Mouse (Mus musculus): Measurements from ENCODE around the gene E2f8. TPM values are rescaled to one million over a fixed set of nuclear protein-coding genes. Genes with fewer than 3 reads are reported as not detected.

The E2f8 gene
- polyA plus RNA-seq, 1 experiment from 2014 or later = 23.0 TPM

GRCm38 (mm10) chr7:48853496-48853895 lies 27.9 kb downstream of the E2f8 start:
- peak overlapping the region; percentile 83 for H3K27ac ChIP-seq (ENCODE audit: poor library complexity, severe bottlenecking)
- H3K4me2 ChIP-seq = peak overlapping the region; percentile 25; the same call in 1 of the 2 replicates
- H3K36me3 ChIP-seq = no peaks in the 10 kb centered on the region
- peak; percentile 69 for ATAC-seq (ENCODE audit: insufficient number of reproducible peaks, low FRiP score)
- H3K9me3 ChIP-seq (replicated peaks) = no peaks in the 10 kb centered on the region
- H3K4me3 ChIP-seq = no peak overlapping the region
- peaks cover 36% of the 10 kb centered on the region for H3K4me1 ChIP-seq (replicated peaks)
- WGBS = 32% methylated on average over 13 of the region's 13 CpGs
- H3K27me3 ChIP-seq (replicated peaks) = no peaks in the 10 kb centered on the region
- no peak overlapping the region for H3K9ac ChIP-seq

GRCm38 (mm10) chr7:48851529-48852104 lies 29.8 kb downstream of the E2f8 start:
- Histone ChIP-seq H3K9me3 (replicated peaks) (no peaks in the 10 kb centered on the region), H3K27ac (ENCODE audit: poor library complexity, severe bottlenecking) (peak overlapping the region; percentile 43; the same call in 1 of the 2 replicates), H3K4me1 (replicated peaks) (peaks cover 38% of the 10 kb centered on the region), H3K27me3 (replicated peaks) (no peaks in the 10 kb centered on the region), H3K4me3 (no peak overlapping the region), H3K9ac (no peak overlapping the region), H3K4me2 (no peak overlapping the region), H3K36me3 (no peaks in the 10 kb centered on the region)
- WGBS = 76% methylated on average over 6 of the region's 6 CpGs
- ATAC-seq (ENCODE audit: insufficient number of reproducible peaks, low FRiP score) = no peak

- Histone ChIP-seq H3K27ac (ENCODE audit: poor library complexity, severe bottlenecking) (peak within 1 kb of the TSS; percentile 91), H3K4me1 (replicated peaks) (peaks cover 47% of the 10 kb centered on the region), H3K9me3 (replicated peaks) (no peaks in the 10 kb centered on the region), H3K9ac (peak within 1 kb of the TSS; percentile 80), H3K4me3 (peak within 1 kb of the TSS; percentile 56), H3K27me3 (replicated peaks) (no peaks in the 10 kb centered on the region), H3K4me2 (peak within 1 kb of the TSS; percentile 77), H3K36me3 (peaks cover 4% of the 10 kb centered on the region; the same call in 1 of the 2 replicates)
- WGBS = 21% methylated on average over 11 of the region's 11 CpGs
- peak; percentile 79 for ATAC-seq (ENCODE audit: insufficient number of reproducible peaks, low FRiP score)
Observed at GRCm38 (mm10) chr7:48847820-48848650, 33.4 kb downstream of the E2f8 start, which contains the start of gene Csrp3. Gene Csrp3 (minus strand): TSS chr7:48848033.

- Histone ChIP-seq H3K27me3 (replicated peaks) (no peaks in the 10 kb centered on the region), H3K4me1 (replicated peaks) (peaks cover 52% of the 10 kb centered on the region), H3K9me3 (replicated peaks) (no peaks in the 10 kb centered on the region), H3K36me3 (peaks cover 4% of the 10 kb centered on the region; the same call in 1 of the 2 replicates), H3K9ac (peak overlapping the region; percentile 80), H3K27ac (ENCODE audit: poor library complexity, severe bottlenecking) (peak overlapping the region; percentile 91), H3K4me3 (peak overlapping the region; percentile 56), H3K4me2 (peak overlapping the region; percentile 77)
- 0 out of 2 replicates have a peak, but pooled peaks have one; percentile 40 for ATAC-seq (ENCODE audit: insufficient number of reproducible peaks, low FRiP score)
- 43% methylated on average over 6 of the region's 6 CpGs for WGBS
Observed at GRCm38 (mm10) chr7:48846755-48847154, 34.6 kb downstream of the E2f8 start.

- Histone ChIP-seq H3K9ac (peak overlapping the region; percentile 80), H3K27me3 (replicated peaks) (no peaks in the 10 kb centered on the region), H3K4me1 (replicated peaks) (peaks cover 54% of the 10 kb centered on the region), H3K27ac (ENCODE audit: poor library complexity, severe bottlenecking) (peak overlapping the region; percentile 91), H3K4me2 (peak overlapping the region; percentile 77), H3K9me3 (replicated peaks) (no peaks in the 10 kb centered on the region), H3K4me3 (peak overlapping the region; percentile 56), H3K36me3 (peaks cover 4% of the 10 kb centered on the region; the same call in 1 of the 2 replicates)
- no peak for ATAC-seq (ENCODE audit: insufficient number of reproducible peaks, low FRiP score)
- 48% methylated on average over 12 of the region's 12 CpGs for WGBS
Observed at GRCm38 (mm10) chr7:48845213-48845973, 36.0 kb downstream of the E2f8 start.

GRCm38 (mm10) chr7:48843541-48843940 lies 37.9 kb downstream of the E2f8 start:
- no peak overlapping the region for H3K4me3 ChIP-seq
- ATAC-seq (ENCODE audit: insufficient number of reproducible peaks, low FRiP score) = no peak

GRCm38 (mm10) chr7:48842353-48842752 lies 39.0 kb downstream of the E2f8 start:
- Histone ChIP-seq H3K9ac (no peak overlapping the region), H3K4me2 (peak overlapping the region; percentile 40), H3K4me3 (no peak overlapping the region), H3K4me1 (replicated peaks) (peaks cover 69% of the 10 kb centered on the region), H3K36me3 (peaks cover 22% of the 10 kb centered on the region), H3K9me3 (replicated peaks) (no peaks in the 10 kb centered on the region), H3K27me3 (replicated peaks) (no peaks in the 10 kb centered on the region), H3K27ac (ENCODE audit: poor library complexity, severe bottlenecking) (peak overlapping the region; percentile 68)
- 26% methylated on average over 3 of the region's 3 CpGs for WGBS
- no peak for ATAC-seq (ENCODE audit: insufficient number of reproducible peaks, low FRiP score)

More at GRCm38 (mm10) chr7:48843541-48843940, 37.9 kb downstream of the E2f8 start:
- Histone ChIP-seq H3K9ac (0 out of 2 replicates have a peak overlapping the region, but pooled peaks have one; percentile 18), H3K4me2 (peak overlapping the region; percentile 77), H3K27me3 (replicated peaks) (no peaks in the 10 kb centered on the region), H3K36me3 (peaks cover 13% of the 10 kb centered on the region), H3K27ac (ENCODE audit: poor library complexity, severe bottlenecking) (peak overlapping the region; percentile 68), H3K9me3 (replicated peaks) (no peaks in the 10 kb centered on the region), H3K4me1 (replicated peaks) (peaks cover 68% of the 10 kb centered on the region)
- WGBS = 80% methylated on average over 5 of the region's 5 CpGs

- Histone ChIP-seq H3K27ac (ENCODE audit: poor library complexity, severe bottlenecking) (peak overlapping the region; percentile 68), H3K4me3 (no peak overlapping the region), H3K4me2 (no peak overlapping the region), H3K27me3 (replicated peaks) (no peaks in the 10 kb centered on the region), H3K4me1 (replicated peaks) (peaks cover 69% of the 10 kb centered on the region), H3K9ac (no peak overlapping the region), H3K36me3 (peaks cover 28% of the 10 kb centered on the region), H3K9me3 (replicated peaks) (no peaks in the 10 kb centered on the region)
- WGBS = 61% methylated on average over 4 of the region's 4 CpGs
- no peak for ATAC-seq (ENCODE audit: insufficient number of reproducible peaks, low FRiP score)
Observed at GRCm38 (mm10) chr7:48841538-48841937, 39.9 kb downstream of the E2f8 start.

GRCm38 (mm10) chr7:48840545-48840944 lies 40.9 kb downstream of the E2f8 start:
- Histone ChIP-seq H3K9me3 (replicated peaks) (no peaks in the 10 kb centered on the region), H3K9ac (peak overlapping the region; percentile 43; the same call in 1 of the 2 replicates), H3K4me2 (peak overlapping the region; percentile 28), H3K4me1 (replicated peaks) (peaks cover 69% of the 10 kb centered on the region), H3K36me3 (peaks cover 34% of the 10 kb centered on the region), H3K4me3 (no peak overlapping the region), H3K27me3 (replicated peaks) (no peaks in the 10 kb centered on the region), H3K27ac (ENCODE audit: poor library complexity, severe bottlenecking) (peak overlapping the region; percentile 84)
- ATAC-seq (ENCODE audit: insufficient number of reproducible peaks, low FRiP score) = no peak
- whole genome bisulfite sequencing = 39% methylated on average over 2 of the region's 2 CpGs

- WGBS = 70% methylated on average over 2 of the region's 2 CpGs
- Histone ChIP-seq H3K27ac (ENCODE audit: poor library complexity, severe bottlenecking) (peak overlapping the region; percentile 84; the same call in 1 of the 2 replicates), H3K4me2 (no peak overlapping the region), H3K36me3 (peaks cover 51% of the 10 kb centered on the region), H3K4me1 (replicated peaks) (peaks cover 70% of the 10 kb centered on the region), H3K4me3 (no peak overlapping the region), H3K9ac (peak overlapping the region; percentile 40; the same call in 1 of the 2 replicates), H3K9me3 (replicated peaks) (no peaks in the 10 kb centered on the region), H3K27me3 (replicated peaks) (no peaks in the 10 kb centered on the region)
- ATAC-seq (ENCODE audit: insufficient number of reproducible peaks, low FRiP score) = no peak
Observed at GRCm38 (mm10) chr7:48838434-48838833, 43.0 kb downstream of the E2f8 start.
